Mouse (Mus musculus) subcutaneous adipose tissue, adult 2 months (tissue): ENCODE data around the gene Tmem184c. TPM values are rescaled to one million over a fixed set of nuclear protein-coding genes. Genes with fewer than 3 reads are reported as not detected.

ENCODE experiments used
- polyA plus RNA-seq: library from polyadenylated mRNA; depleted of rRNA; stranded (reverse); fragments of >200 nt; gene quantifications from 2 replicates; pipeline ENCODE4 v1.2.3, GENCODE M21; 2012; ENCODE audit warnings: low replicate concordance; rRNA removed

Tmem184c gene
- 15.3 TPM in 2 replicates for polyA plus RNA-seq

DNA sequence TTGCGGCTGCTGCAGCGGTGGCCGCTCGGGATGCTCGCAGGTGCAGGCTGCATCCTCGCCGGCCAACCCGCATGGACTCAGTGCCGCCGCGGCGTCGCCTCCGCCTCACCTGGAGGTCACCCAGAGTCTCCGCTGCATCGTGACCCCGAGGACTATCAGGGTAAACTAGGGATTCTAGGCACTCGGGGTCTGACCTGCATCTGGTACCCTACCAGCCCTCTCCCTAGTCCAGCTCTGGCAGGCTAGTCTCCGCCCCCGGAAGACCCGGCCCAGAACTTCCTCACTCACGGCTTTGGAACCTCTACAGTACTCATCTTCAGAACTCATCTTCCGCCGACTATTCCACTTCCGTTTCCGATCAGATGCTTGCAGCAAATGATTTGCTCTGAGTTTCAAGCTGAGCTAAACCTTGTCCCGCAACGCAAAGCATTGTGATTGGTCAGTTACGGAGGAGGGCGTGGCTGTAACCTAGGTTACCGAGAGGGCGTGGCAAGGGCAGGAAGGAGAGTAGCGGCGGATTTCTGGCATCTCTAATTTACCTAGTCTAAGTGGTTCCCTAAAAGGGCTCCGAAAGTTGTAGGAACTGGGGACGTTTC is at the start of gene Tmem184c:
Tmem184c (minus strand) TSS at position 325 of the 596 bp plus-strand sequence.

DNA sequence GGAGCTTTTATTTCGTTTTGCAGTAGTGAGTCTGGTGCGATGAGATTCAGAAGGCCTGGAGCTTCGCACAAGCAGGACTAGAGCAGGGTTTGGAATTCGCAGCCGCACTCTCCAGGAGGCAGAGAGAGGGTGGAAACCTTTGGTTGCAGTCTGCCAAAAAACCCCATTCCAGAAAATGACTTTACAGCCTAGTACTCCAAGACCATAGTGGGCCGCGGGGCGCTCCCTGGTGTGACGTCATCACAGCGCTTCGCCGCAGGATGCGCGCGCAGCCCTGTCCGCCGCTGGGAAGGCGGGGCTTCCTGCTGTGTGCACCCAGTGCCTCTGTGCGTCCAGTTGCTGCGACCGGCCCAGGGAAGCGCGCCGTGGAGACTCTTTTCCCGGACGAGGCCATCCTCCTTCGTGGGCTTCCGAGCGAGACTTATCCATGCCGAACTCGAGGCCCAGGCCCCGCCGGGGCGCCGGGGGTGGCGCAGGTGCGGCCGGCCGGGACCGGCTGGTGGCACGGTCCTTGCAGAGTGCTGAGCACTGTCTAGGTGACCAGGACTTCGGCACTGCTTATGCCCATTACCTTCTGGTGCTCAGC is 61.3 kb downstream of the Tmem184c start, which contains the start of gene Prmt9:
Prmt9 (plus strand) TSS at position 277 of the 586 bp plus-strand sequence.

Other genes with a start within 250 kb of the Tmem184c start
- gene Arhgap10, start 92.7 kb downstream of the Tmem184c start, polyA plus RNA-seq: 10.9 and 30.0 TPM in 2 replicates
- gene Prmt9, start 61.3 kb downstream of the Tmem184c start, polyA plus RNA-seq: 9.1 and 13.8 TPM in 2 replicates
- gene Ednra, start 113.8 kb upstream of the Tmem184c start, polyA plus RNA-seq: 16.0 and 66.2 TPM in 2 replicates